Mouse (Mus musculus) bone marrow, adult 2 months (tissue): Measurements from ENCODE around the gene Sec24b.

Experiments
- CTCF ChIP-seq: fragments of 200-500 bp; IDR thresholded peaks from 2 replicates; pipeline ENCODE4 v1.5.1; 2011; ENCODE audit warnings: low read length, control low read depth; ENCODE audit not compliant: control insufficient read depth, insufficient read depth
- POLR2A ChIP-seq: fragments of 200-500 bp; IDR thresholded peaks from 2 replicates; pipeline ENCODE4 v1.6.1; 2011; ENCODE audit warnings: low read depth, mild to moderate bottlenecking, control low read depth, low read length, borderline replicate concordance; ENCODE audit not compliant: control insufficient read depth

DNA sequence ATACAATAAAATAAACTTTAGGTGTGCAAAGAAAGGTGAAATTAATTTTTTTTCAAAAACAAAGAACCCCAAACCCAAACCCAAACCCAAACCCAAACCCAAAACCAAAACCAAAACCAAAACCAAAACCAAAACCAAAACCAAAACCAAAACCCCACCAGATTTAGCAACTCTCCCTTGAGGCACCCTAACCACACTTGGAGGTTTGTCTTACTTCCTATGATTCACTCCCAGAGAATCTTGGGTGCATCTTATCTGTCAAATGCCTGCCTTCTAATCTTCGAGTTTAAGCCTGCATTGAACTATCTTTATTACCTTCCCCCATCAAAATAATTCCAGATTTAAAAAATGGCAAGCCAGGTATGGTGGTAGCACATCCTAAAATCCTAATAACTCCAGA lies 14.4 kb upstream of the Sec24b start:
- TF ChIP-seq CTCF (no peak), POLR2A (no peak)
